Mouse (Mus musculus) testis, postnatal 10 days (tissue): Measurements from ENCODE around the gene Tatdn2.

ENCODE experiments used
- DNase-seq: peaks from one replicate; pipeline ENCODE4 v3.0.0; 2021; ENCODE audit warnings: low spot score

The Tatdn2 gene

GRCm38 (mm10) chr6:113696582-113697221 lies at the start of gene Tatdn2:
Gene Tatdn2 (plus strand): TSS chr6:113697050.
- DNase-seq: peak; percentile 94

GRCm38 (mm10) chr6:113649346-113650196 lies 47.3 kb upstream of the Tatdn2 start:
- no peak for DNase-seq

GRCm38 (mm10) chr6:113650197-113650640 lies 46.6 kb upstream of the Tatdn2 start:
- DNase-seq: no peak

GRCm38 (mm10) chr6:113651626-113652025 lies 45.2 kb upstream of the Tatdn2 start:
- DNase-seq: no peak

- DNase-seq: no peak
These were observed 43.3 kb upstream of the Tatdn2 start for GRCm38 (mm10) chr6:113653551-113653950.

- no peak for DNase-seq
These were observed 42.7 kb upstream of the Tatdn2 start for GRCm38 (mm10) chr6:113654102-113654501.

GRCm38 (mm10) chr6:113654753-113655397 lies 42.0 kb upstream of the Tatdn2 start:
- DNase-seq: no peak

- no peak for DNase-seq
These were observed 41.4 kb upstream of the Tatdn2 start for GRCm38 (mm10) chr6:113655475-113655874.

- no peak for DNase-seq
These were observed 40.0 kb upstream of the Tatdn2 start for GRCm38 (mm10) chr6:113656847-113657246.

GRCm38 (mm10) chr6:113658226-113658625 lies 38.6 kb upstream of the Tatdn2 start:
- DNase-seq: no peak

GRCm38 (mm10) chr6:113659648-113660491 lies 37.0 kb upstream of the Tatdn2 start:
- DNase-seq: no peak

- DNase-seq: no peak
These were observed 36.1 kb upstream of the Tatdn2 start for GRCm38 (mm10) chr6:113660492-113661352.

GRCm38 (mm10) chr6:113661353-113662241 lies 35.3 kb upstream of the Tatdn2 start:
- peak; percentile 72 for DNase-seq

GRCm38 (mm10) chr6:113662964-113663700 lies 33.7 kb upstream of the Tatdn2 start:
- no peak for DNase-seq

- DNase-seq: no peak
These were observed 32.5 kb upstream of the Tatdn2 start for GRCm38 (mm10) chr6:113664305-113664704.

GRCm38 (mm10) chr6:113667611-113668122 lies 29.2 kb upstream of the Tatdn2 start:
- no peak for DNase-seq

- peak; percentile 72 for DNase-seq
These were observed 28.3 kb upstream of the Tatdn2 start for GRCm38 (mm10) chr6:113668287-113669154.

- no peak for DNase-seq
These were observed 27.0 kb upstream of the Tatdn2 start for GRCm38 (mm10) chr6:113669821-113670220.
